Mouse (Mus musculus) kidney, embryonic 16.5 days (tissue): Measurements from ENCODE around the gene Pigk. TPM values are rescaled to one million over a fixed set of nuclear protein-coding genes. Genes with fewer than 3 reads are reported as not detected.
"Not testable (repeated sequence)": the region's sequence is repeated elsewhere in the genome, so short reads cannot be mapped to it uniquely, and the experiment has no call there.

Experiments used
- ATAC-seq: fragments of 200-750 bp; cut with Nextera tagmentation; 2 replicates; pipeline ENCODE4 v1.8.0; 2017; ENCODE audit warnings: moderate TSS enrichment; ENCODE audit not compliant: low FRiP score, low TSS enrichment
- H3K27ac ChIP-seq: fragments of 300-500 bp; sonication (generic); 2 replicates; pipeline ENCODE4 v1.5.1; 2014; ENCODE audit warnings: low read length
- H3K27me3 ChIP-seq: fragments of 300-500 bp; sonication (generic); 2 replicates; pipeline ENCODE4 v1.6.1; 2014; ENCODE audit warnings: low read length, control low read depth, mixed read lengths; ENCODE audit not compliant: insufficient read depth
- H3K36me3 ChIP-seq: fragments of 300-500 bp; sonication (generic); 2 replicates; pipeline ENCODE4 v1.6.1; 2014; ENCODE audit warnings: low read length, control low read depth, mixed read lengths; ENCODE audit not compliant: insufficient read depth
- H3K4me1 ChIP-seq: fragments of 300-500 bp; sonication (generic); 2 replicates; pipeline ENCODE4 v1.6.1; 2014; ENCODE audit warnings: low read length, control low read depth, mixed read lengths; ENCODE audit not compliant: insufficient read depth
- H3K4me2 ChIP-seq: fragments of 300-500 bp; sonication (generic); replicated peaks from 2 replicates; pipeline ENCODE4 v1.6.1; 2014; ENCODE audit warnings: low read depth, low read length
- H3K4me3 ChIP-seq: fragments of 300-500 bp; sonication (generic); 2 replicates; pipeline ENCODE4 v1.5.1; 2014; ENCODE audit warnings: mild to moderate bottlenecking, low read length
- H3K9ac ChIP-seq: fragments of 300-500 bp; sonication (generic); replicated peaks from 2 replicates; pipeline ENCODE4 v1.6.1; 2014; ENCODE audit warnings: low read length
- H3K9me3 ChIP-seq: fragments of 300-500 bp; sonication (generic); 2 replicates; pipeline ENCODE4 v1.6.1; 2016; ENCODE audit warnings: low read length, control low read depth
- WGBS: fragments of 180-500 bp; shearing (Covaris S2); extraction: QIAGEN DNeasy Blood & Tissue Kit; methylation state at CpG from one replicate; pipeline ENCODE4 v1.1.7; 2014; 5-methylcytosine and 5-hydroxymethylcytosine counted together
- polyA plus RNA-seq: library from polyadenylated mRNA; unstranded; fragments of >200 nt; fragmentation: Nextera tagmentation; extraction: Ambion mirVana; gene quantifications from 2 replicates; pipeline ENCODE4 v1.2.1, GENCODE M21; 2015

The Pigk gene
- polyA plus RNA-seq, 1 experiment from 2014 or later: 43.9 TPM

- ATAC-seq: no peak
Observed at GRCm38 (mm10) chr3:152779819-152780218, 65.9 kb downstream of the Pigk start.

GRCm38 (mm10) chr3:152783792-152784191 is 69.9 kb downstream of the Pigk start:
- no peaks in the 10 kb centered on the region for H3K4me1 ChIP-seq
- H3K27ac ChIP-seq: no peak overlapping the region
- H3K36me3 ChIP-seq: no peaks in the 10 kb centered on the region
- no peak overlapping the region for H3K4me3 ChIP-seq
- H3K4me2 ChIP-seq: no peak overlapping the region
- 14% methylated on average over 7 of the region's 7 CpGs for WGBS
- H3K9ac ChIP-seq: no peak overlapping the region
- H3K9me3 ChIP-seq: no peaks in the 10 kb centered on the region
- H3K27me3 ChIP-seq: no peaks in the 10 kb centered on the region
- ATAC-seq: peak; percentile 84

More at GRCm38 (mm10) chr3:152779819-152780218, 65.9 kb downstream of the Pigk start:
- Histone ChIP-seq H3K9me3 (no peaks in the 10 kb centered on the region), H3K27ac (no peak overlapping the region), H3K36me3 (no peaks in the 10 kb centered on the region), H3K4me3 (no peak overlapping the region), H3K27me3 (no peaks in the 10 kb centered on the region), H3K9ac (no peak overlapping the region), H3K4me2 (no peak overlapping the region), H3K4me1 (no peaks in the 10 kb centered on the region)
- 58% methylated on average over 4 of the region's 4 CpGs for WGBS

GRCm38 (mm10) chr3:152784353-152784752 is 70.5 kb downstream of the Pigk start:
- WGBS: 74% methylated on average over 7 of the region's 13 CpGs

GRCm38 (mm10) chr3:152788301-152788953 is 74.5 kb downstream of the Pigk start:
- not testable (repeated sequence) for H3K9me3 ChIP-seq, H3K9ac ChIP-seq, ATAC-seq, H3K27me3 ChIP-seq, H3K27ac ChIP-seq, H3K4me3 ChIP-seq, H3K4me2 ChIP-seq, H3K36me3 ChIP-seq, H3K4me1 ChIP-seq
- WGBS: 89% methylated on average over 5 of the region's 5 CpGs

More at GRCm38 (mm10) chr3:152784353-152784752, 70.5 kb downstream of the Pigk start:
- H3K36me3 ChIP-seq, H3K27ac ChIP-seq, H3K27me3 ChIP-seq, ATAC-seq, H3K9me3 ChIP-seq, H3K4me3 ChIP-seq, H3K4me1 ChIP-seq, H3K9ac ChIP-seq, H3K4me2 ChIP-seq: not testable (repeated sequence)

- WGBS: 87% methylated on average over 5 of the region's 5 CpGs
- Histone ChIP-seq H3K36me3 (no peaks in the 10 kb centered on the region), H3K9me3 (no peaks in the 10 kb centered on the region), H3K4me2 (no peak overlapping the region), H3K4me1 (no peaks in the 10 kb centered on the region), H3K9ac (no peak overlapping the region), H3K27me3 (no peaks in the 10 kb centered on the region), H3K4me3 (no peak overlapping the region), H3K27ac (no peak overlapping the region)
- no peak for ATAC-seq
Observed at GRCm38 (mm10) chr3:152792601-152793000, 78.7 kb downstream of the Pigk start.

GRCm38 (mm10) chr3:152793006-152793405 is 79.1 kb downstream of the Pigk start:
- Histone ChIP-seq H3K9me3 (no peaks in the 10 kb centered on the region), H3K27me3 (no peaks in the 10 kb centered on the region), H3K36me3 (no peaks in the 10 kb centered on the region), H3K4me2 (no peak overlapping the region), H3K4me1 (no peaks in the 10 kb centered on the region), H3K9ac (no peak overlapping the region), H3K27ac (no peak overlapping the region), H3K4me3 (no peak overlapping the region)
- WGBS: 80% methylated on average over 4 of the region's 4 CpGs
- no peak for ATAC-seq

- H3K4me2 ChIP-seq: no peak overlapping the region
- H3K27ac ChIP-seq: no peak overlapping the region
- no peaks in the 10 kb centered on the region for H3K36me3 ChIP-seq
- WGBS: 78% methylated on average over 4 of the region's 4 CpGs
- no peaks in the 10 kb centered on the region for H3K27me3 ChIP-seq
- H3K9me3 ChIP-seq: peaks cover 4% of the 10 kb centered on the region; the same call in 1 of the 2 replicates
- ATAC-seq: no peak
- no peak overlapping the region for H3K4me3 ChIP-seq
- no peaks in the 10 kb centered on the region for H3K4me1 ChIP-seq
- no peak overlapping the region for H3K9ac ChIP-seq
Observed at GRCm38 (mm10) chr3:152796216-152796615, 82.3 kb downstream of the Pigk start.

GRCm38 (mm10) chr3:152797354-152797753 is 83.5 kb downstream of the Pigk start:
- Histone ChIP-seq H3K27me3 (no peaks in the 10 kb centered on the region), H3K4me3 (no peak overlapping the region), H3K4me1 (no peaks in the 10 kb centered on the region), H3K36me3 (no peaks in the 10 kb centered on the region), H3K9me3 (peaks cover 4% of the 10 kb centered on the region; the same call in 1 of the 2 replicates), H3K27ac (no peak overlapping the region), H3K9ac (no peak overlapping the region), H3K4me2 (no peak overlapping the region)
- WGBS: 20% methylated on average over 2 of the region's 2 CpGs
- no peak for ATAC-seq

- peaks cover 4% of the 10 kb centered on the region; the same call in 1 of the 2 replicates for H3K9me3 ChIP-seq
- no peak overlapping the region for H3K9ac ChIP-seq
- no peak overlapping the region for H3K27ac ChIP-seq
- ATAC-seq: 0 out of 2 replicates have a peak, but pooled peaks have one; percentile 39
- H3K4me2 ChIP-seq: no peak overlapping the region
- no peak overlapping the region for H3K4me3 ChIP-seq
- WGBS: 79% methylated on average over 9 of the region's 9 CpGs
- no peaks in the 10 kb centered on the region for H3K4me1 ChIP-seq
- no peaks in the 10 kb centered on the region for H3K27me3 ChIP-seq
- H3K36me3 ChIP-seq: no peaks in the 10 kb centered on the region
Observed at GRCm38 (mm10) chr3:152799738-152800431, 86.0 kb downstream of the Pigk start.

GRCm38 (mm10) chr3:152813905-152814304 is 100.0 kb downstream of the Pigk start:
- Histone ChIP-seq H3K4me3 (no peak overlapping the region), H3K4me2 (no peak overlapping the region), H3K9ac (no peak overlapping the region), H3K27me3 (no peaks in the 10 kb centered on the region), H3K9me3 (no peaks in the 10 kb centered on the region), H3K4me1 (no peaks in the 10 kb centered on the region), H3K36me3 (no peaks in the 10 kb centered on the region), H3K27ac (no peak overlapping the region)
- ATAC-seq: no peak
- WGBS: 80% methylated on average over 4 of the region's 4 CpGs
